Mouse (Mus musculus) limb, embryonic 12.5 days (tissue): ENCODE data around the gene Cnpy3. TPM values are rescaled to one million over a fixed set of nuclear protein-coding genes. Genes with fewer than 3 reads are reported as not detected.
A peak's percentile ranks its signal among the peaks of the same experiment; 100 is the strongest.
"Not testable (repeated sequence)": the region's sequence is repeated elsewhere in the genome, so short reads cannot be mapped to it uniquely, and the experiment has no call there.

Experiments
- ATAC-seq: fragments of 200-750 bp; cut with Nextera tagmentation; 2 replicates; pipeline ENCODE4 v1.8.0; 2017; ENCODE audit warnings: low read depth, moderate TSS enrichment; ENCODE audit not compliant: insufficient number of reproducible peaks, insufficient read depth, low FRiP score, low TSS enrichment
- H3K27ac ChIP-seq: fragments of 300-500 bp; sonication (generic); 2 replicates; pipeline ENCODE4 v1.5.1; 2016; ENCODE audit warnings: mild to moderate bottlenecking, moderate library complexity
- H3K27me3 ChIP-seq: fragments of 300-500 bp; sonication (generic); 2 replicates; pipeline ENCODE4 v1.6.1; 2016; ENCODE audit warnings: mild to moderate bottlenecking, moderate library complexity
- H3K36me3 ChIP-seq: fragments of 300-500 bp; sonication (generic); 2 replicates; pipeline ENCODE4 v1.6.1; 2016; ENCODE audit warnings: mild to moderate bottlenecking, moderate library complexity
- H3K4me1 ChIP-seq: fragments of 300-500 bp; sonication (generic); replicated peaks from 2 replicates; pipeline ENCODE4 v1.6.1; 2016
- H3K4me2 ChIP-seq: fragments of 300-500 bp; sonication (generic); 2 replicates; pipeline ENCODE4 v1.6.1; 2016; ENCODE audit warnings: mild to moderate bottlenecking, moderate library complexity
- H3K4me3 ChIP-seq: fragments of 300-500 bp; sonication (generic); replicated peaks from 2 replicates; pipeline ENCODE4 v1.5.1; 2016; ENCODE audit warnings: mild to moderate bottlenecking
- H3K9ac ChIP-seq: fragments of 300-500 bp; sonication (generic); replicated peaks from 2 replicates; pipeline ENCODE4 v1.6.1; 2016; ENCODE audit warnings: mild to moderate bottlenecking, moderate library complexity
- H3K9me3 ChIP-seq: fragments of 300-500 bp; sonication (generic); 2 replicates; pipeline ENCODE4 v1.6.1; 2016; ENCODE audit warnings: mild to moderate bottlenecking, moderate library complexity
- WGBS: fragments of 180-500 bp; shearing (Covaris S2); methylation state at CpG from one replicate; pipeline ENCODE4 v1.1.7; 2016; 5-methylcytosine and 5-hydroxymethylcytosine counted together
- polyA plus RNA-seq: library from polyadenylated mRNA; unstranded; fragments of >200 nt; fragmentation: Nextera tagmentation; extraction: Ambion mirVana; gene quantifications from 2 replicates; pipeline ENCODE4 v1.2.1, GENCODE M21; 2016

The Cnpy3 gene
- 58.5 and 64.8 TPM in 2 replicates for polyA plus RNA-seq

- H3K36me3 ChIP-seq = peaks cover 12% of the 10 kb centered on the region
- peak within 1 kb of the TSS; percentile 70 for H3K4me2 ChIP-seq
- WGBS = under 1% methylated on average over 58 of the region's 58 CpGs
- no peaks in the 10 kb centered on the region for H3K9me3 ChIP-seq
- H3K4me1 ChIP-seq = peaks cover 22% of the 10 kb centered on the region
- ATAC-seq = peak; percentile 94
- no peaks in the 10 kb centered on the region for H3K27me3 ChIP-seq
- peak within 1 kb of the TSS; percentile 77 for H3K4me3 ChIP-seq
- H3K9ac ChIP-seq = peak within 1 kb of the TSS; percentile 74
- peak within 1 kb of the TSS; percentile 92 for H3K27ac ChIP-seq
Measured at GRCm38 (mm10) chr17:46751794-46752556, at the start of gene Cnpy3. Cnpy3 (minus strand) TSS chr17:46752214.

GRCm38 (mm10) chr17:46801761-46802160 is 49.7 kb upstream of the Cnpy3 start:
- no peak for ATAC-seq
- Histone ChIP-seq H3K4me3 (no peak overlapping the region), H3K36me3 (peaks cover 61% of the 10 kb centered on the region), H3K4me2 (no peak overlapping the region), H3K27ac (no peak overlapping the region), H3K9me3 (no peaks in the 10 kb centered on the region), H3K4me1 (no peaks in the 10 kb centered on the region), H3K27me3 (no peaks in the 10 kb centered on the region), H3K9ac (no peak overlapping the region)
- 87% methylated on average over 6 of the region's 6 CpGs for WGBS

- peaks cover 45% of the 10 kb centered on the region for H3K36me3 ChIP-seq
- H3K4me1 ChIP-seq = no peaks in the 10 kb centered on the region
- ATAC-seq = no peak
- H3K9ac ChIP-seq = no peak overlapping the region
- H3K4me3 ChIP-seq = no peak overlapping the region
- H3K27ac ChIP-seq = no peak overlapping the region
- H3K9me3 ChIP-seq = no peaks in the 10 kb centered on the region
- no peaks in the 10 kb centered on the region for H3K27me3 ChIP-seq
- 83% methylated on average over 10 of the region's 10 CpGs for WGBS
- no peak overlapping the region for H3K4me2 ChIP-seq
Measured at GRCm38 (mm10) chr17:46799680-46800079, 47.7 kb upstream of the Cnpy3 start.

DNA sequence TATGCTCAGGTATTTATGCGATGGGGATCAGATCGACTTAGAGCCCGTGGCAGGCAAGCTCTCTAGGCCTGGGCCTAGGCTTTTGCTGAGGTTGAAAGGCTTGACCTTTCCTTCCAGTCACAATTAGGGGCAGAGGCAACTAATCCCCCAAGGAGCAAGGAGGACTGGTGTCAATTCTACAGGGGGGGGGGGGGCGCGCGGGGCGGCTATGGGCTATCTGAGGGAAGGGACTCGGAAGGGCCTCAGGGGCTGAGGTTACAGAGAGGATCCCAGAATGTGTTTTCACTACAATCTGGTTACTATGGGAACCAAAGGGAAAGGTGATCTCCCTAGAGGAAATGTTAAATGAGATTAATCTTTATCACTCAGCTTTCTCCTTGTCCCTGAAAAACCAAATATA is 45.4 kb upstream of the Cnpy3 start:
- Histone ChIP-seq H3K4me3 (no peak overlapping the region), H3K9me3 (no peaks in the 10 kb centered on the region), H3K36me3 (peaks cover 35% of the 10 kb centered on the region), H3K4me2 (no peak overlapping the region), H3K4me1 (no peaks in the 10 kb centered on the region), H3K9ac (no peak overlapping the region), H3K27ac (no peak overlapping the region), H3K27me3 (no peaks in the 10 kb centered on the region)
- WGBS = 51% methylated on average over 4 of the region's 8 CpGs
- ATAC-seq = no peak

DNA sequence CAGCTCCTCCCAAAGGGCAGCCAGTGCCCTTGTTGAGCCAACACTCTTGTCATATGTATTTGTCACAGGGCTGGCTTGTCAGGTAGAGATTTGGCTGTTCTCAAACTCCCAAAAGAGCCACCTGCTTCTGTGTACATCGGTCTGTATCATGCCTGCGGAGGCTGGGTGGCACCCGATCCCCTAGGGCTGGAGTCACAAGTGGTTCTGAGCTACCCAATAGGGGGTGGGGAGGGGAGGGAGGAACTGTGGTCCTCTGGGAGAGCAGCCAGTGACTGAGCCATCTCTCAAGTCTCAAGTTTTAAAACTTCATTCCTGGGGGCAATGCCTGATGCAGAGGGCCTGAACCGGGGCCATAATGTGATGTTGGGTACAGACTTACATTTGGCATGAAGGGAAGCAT is 44.7 kb upstream of the Cnpy3 start:
- H3K9ac ChIP-seq = no peak overlapping the region
- H3K4me1 ChIP-seq = no peaks in the 10 kb centered on the region
- 85% methylated on average over 4 of the region's 4 CpGs for WGBS
- H3K4me3 ChIP-seq = no peak overlapping the region
- H3K9me3 ChIP-seq = no peaks in the 10 kb centered on the region
- no peak overlapping the region for H3K4me2 ChIP-seq
- ATAC-seq = no peak
- no peak overlapping the region for H3K27ac ChIP-seq
- H3K27me3 ChIP-seq = no peaks in the 10 kb centered on the region
- peaks cover 29% of the 10 kb centered on the region for H3K36me3 ChIP-seq

DNA sequence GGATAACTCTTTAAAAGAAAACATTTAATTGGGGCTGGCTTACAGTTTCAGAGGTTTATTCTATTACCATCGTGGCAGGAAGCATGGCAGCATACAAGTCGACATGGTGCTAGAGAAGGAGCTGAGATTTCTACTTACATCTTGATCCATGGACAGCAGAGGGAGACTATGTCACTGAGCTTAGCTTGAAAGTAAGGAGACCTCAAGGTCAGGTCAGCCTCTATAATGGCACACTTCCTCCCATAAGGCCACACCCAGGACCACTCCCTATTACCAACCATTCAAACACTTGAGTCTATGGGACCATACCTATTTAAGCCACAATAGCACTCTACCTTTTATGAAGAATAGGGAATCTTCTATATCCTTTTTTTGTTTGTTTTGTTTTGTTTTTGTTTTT is 40.9 kb upstream of the Cnpy3 start:
- 89% methylated on average over 2 of the region's 2 CpGs for WGBS
- Histone ChIP-seq H3K27ac (no peak overlapping the region), H3K4me1 (no peaks in the 10 kb centered on the region), H3K4me3 (no peak overlapping the region), H3K9ac (no peak overlapping the region), H3K4me2 (no peak overlapping the region), H3K36me3 (no peaks in the 10 kb centered on the region), H3K9me3 (no peaks in the 10 kb centered on the region), H3K27me3 (no peaks in the 10 kb centered on the region)
- ATAC-seq = no peak

GRCm38 (mm10) chr17:46787974-46788373 is 36.0 kb upstream of the Cnpy3 start:
- H3K4me2 ChIP-seq, H3K4me1 ChIP-seq, H3K9ac ChIP-seq, H3K4me3 ChIP-seq, H3K27ac ChIP-seq, H3K36me3 ChIP-seq, H3K9me3 ChIP-seq, ATAC-seq, H3K27me3 ChIP-seq: not testable (repeated sequence)
- 60% methylated on average over 2 of the region's 2 CpGs for WGBS

DNA sequence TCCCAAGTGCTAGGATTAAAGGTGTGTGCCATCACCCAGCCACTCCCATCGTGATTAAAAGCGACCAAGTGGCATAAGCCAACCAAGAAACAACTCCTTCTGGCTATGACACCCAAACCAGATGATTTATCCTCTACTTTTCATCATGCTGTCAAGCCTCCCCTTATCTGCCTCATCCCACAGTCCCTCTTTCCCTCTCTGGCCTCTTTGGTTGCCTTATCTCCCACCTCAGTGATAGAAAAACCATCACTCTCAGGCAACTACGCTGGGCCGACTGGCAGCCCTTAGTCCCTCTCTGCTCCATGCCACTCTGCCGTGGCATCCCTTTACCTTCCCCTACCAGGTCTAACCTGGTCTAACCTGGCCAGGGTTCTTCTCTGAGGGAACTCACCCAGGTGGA is 34.9 kb upstream of the Cnpy3 start:
- Histone ChIP-seq H3K27me3 (no peaks in the 10 kb centered on the region), H3K9me3 (no peaks in the 10 kb centered on the region), H3K4me3 (no peak overlapping the region), H3K4me2 (no peak overlapping the region), H3K9ac (no peak overlapping the region), H3K36me3 (no peaks in the 10 kb centered on the region), H3K27ac (no peak overlapping the region), H3K4me1 (no peaks in the 10 kb centered on the region)
- ATAC-seq = no peak
- 91% methylated on average over 5 of the region's 5 CpGs for WGBS

- H3K36me3 ChIP-seq = peaks cover 29% of the 10 kb centered on the region
- no peaks in the 10 kb centered on the region for H3K9me3 ChIP-seq
- 0 out of 2 replicates have a peak overlapping the region, but pooled peaks have one; percentile 89 for H3K27ac ChIP-seq
- H3K4me1 ChIP-seq = peaks cover 7% of the 10 kb centered on the region; the same call in 1 of the 2 replicates
- H3K4me3 ChIP-seq = peak overlapping the region; percentile 68
- 0 out of 2 replicates have a peak, but pooled peaks have one; percentile 23 for ATAC-seq
- peak overlapping the region; percentile 71 for H3K4me2 ChIP-seq
- H3K9ac ChIP-seq = no peak overlapping the region
- 79% methylated on average over 2 of the region's 2 CpGs for WGBS
- no peaks in the 10 kb centered on the region for H3K27me3 ChIP-seq
Measured at GRCm38 (mm10) chr17:46783222-46783565, 31.2 kb upstream of the Cnpy3 start.

DNA sequence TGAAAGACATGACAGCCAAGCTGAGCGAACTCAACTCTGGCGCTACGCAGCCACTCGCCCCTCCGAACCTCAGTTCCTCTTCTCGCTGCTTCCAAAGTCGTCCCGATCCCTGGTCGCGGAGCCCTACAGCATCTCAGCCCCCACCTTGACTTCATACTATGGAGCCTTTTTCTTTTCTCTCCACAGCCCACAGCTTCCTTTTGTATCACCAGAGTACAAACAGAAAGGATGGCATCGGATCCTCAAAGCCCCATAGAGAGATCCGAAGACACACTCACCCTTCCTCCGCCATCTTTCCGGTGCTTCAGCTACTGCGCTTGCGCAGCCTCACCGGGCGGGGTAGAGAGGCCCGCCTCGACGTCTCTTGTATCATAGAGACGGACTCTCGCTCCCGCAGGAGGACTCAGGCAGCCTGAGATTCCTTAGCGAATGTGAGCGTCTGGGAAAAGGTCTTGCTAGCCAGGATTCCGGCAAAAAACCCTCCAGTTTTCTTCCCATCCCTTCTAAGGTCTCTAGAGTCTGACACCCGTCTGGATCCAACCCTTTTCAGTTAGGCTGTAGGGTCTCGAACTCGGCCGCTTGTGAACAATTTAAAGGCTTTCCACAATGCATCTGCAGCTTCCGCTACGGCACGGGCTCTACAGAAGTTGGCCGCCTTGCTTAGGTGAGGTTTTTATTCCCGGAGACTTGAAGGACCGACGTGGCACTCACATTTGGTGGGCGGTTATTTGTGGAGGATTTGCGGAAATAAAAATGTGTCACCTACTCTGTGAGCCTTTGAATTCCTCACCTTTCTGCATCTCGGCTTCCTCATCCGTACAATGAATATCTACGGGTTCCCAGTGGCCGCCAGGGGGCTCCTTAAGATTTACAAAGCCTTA is 30.6 kb upstream of the Cnpy3 start, which contains the start of gene Rpl7l1:
Rpl7l1 (minus strand) TSS at position 332 of the 881 bp plus-strand sequence.
- peaks cover 35% of the 10 kb centered on the region for H3K36me3 ChIP-seq
- peak within 1 kb of the TSS; percentile 80 for H3K9ac ChIP-seq
- WGBS = 1% methylated on average over 44 of the region's 44 CpGs
- peak within 1 kb of the TSS; percentile 71 for H3K4me2 ChIP-seq
- no peaks in the 10 kb centered on the region for H3K27me3 ChIP-seq
- H3K9me3 ChIP-seq = no peaks in the 10 kb centered on the region
- H3K27ac ChIP-seq = peak within 1 kb of the TSS; percentile 89
- ATAC-seq = peak; percentile 92
- H3K4me3 ChIP-seq = peak within 1 kb of the TSS; percentile 68
- H3K4me1 ChIP-seq = peaks cover 7% of the 10 kb centered on the region; the same call in 1 of the 2 replicates

- ATAC-seq = no peak
- H3K4me1 ChIP-seq = peaks cover 7% of the 10 kb centered on the region; the same call in 1 of the 2 replicates
- no peaks in the 10 kb centered on the region for H3K27me3 ChIP-seq
- H3K9me3 ChIP-seq = no peaks in the 10 kb centered on the region
- WGBS = 5% methylated on average over 11 of the region's 11 CpGs
- H3K36me3 ChIP-seq = peaks cover 42% of the 10 kb centered on the region
- H3K4me2 ChIP-seq = peak overlapping the region; percentile 71
- H3K27ac ChIP-seq = peak overlapping the region; percentile 89
- peak overlapping the region; percentile 68 for H3K4me3 ChIP-seq
- peak overlapping the region; percentile 80 for H3K9ac ChIP-seq
Measured at GRCm38 (mm10) chr17:46781876-46782275, 29.9 kb upstream of the Cnpy3 start.
